In genomic region chr11:5491912-5492311, GRCm38 (mm10) we compare ENCODE assay signal across 25 mouse cellular contexts. TPM values are rescaled to one million over a fixed set of nuclear protein-coding genes. Genes with fewer than 3 reads are reported as not detected.
DNase-seq lines count a peak whose midpoint lies in the region; ATAC-seq and TF ChIP-seq lines count a peak whose summit lies in the region.
"Had no signal": no experiment of that assay in that cellular context is flagged by ENCODE, and none has a peak within 500 bp of the region (broad histone marks: within the 10 kb centered on the region; RNA-seq: fewer than 3 reads in every experiment).

No protein-coding gene starts in this region.

- no peak overlapping the region for H3K4me3 ChIP-seq in liver, embryonic 15.5 days (replicated peaks)
- no peak overlapping the region for H3K4me3 ChIP-seq in liver, embryonic 11.5 days (ENCODE audit: low read depth, low read length)
- H3K4me3 ChIP-seq in stomach, embryonic 15.5 days (replicated peaks) = no peak overlapping the region
- no peak overlapping the region for H3K4me3 ChIP-seq in stomach, postnatal 0 days (ENCODE audit: low read depth, low read length)
- no peak overlapping the region for H3K4me3 ChIP-seq in lung, postnatal 0 days (ENCODE audit: low read depth, low read length)
- H3K4me3 ChIP-seq in forebrain, postnatal 0 days (ENCODE audit: low read depth, low read length) = no peak overlapping the region
- H3K4me3 ChIP-seq: embryonic facial prominence, embryonic 10.5 days; embryonic facial prominence, embryonic 13.5 days; erythroblast, embryonic 14.5 days; forebrain, embryonic 13.5 days; gastrocnemius, adult 2 months; hindbrain, embryonic 12.5 days; hindbrain, embryonic 15.5 days had no signal

- TF ChIP-seq CTCF in stomach, postnatal 0 days (IDR thresholded peaks at IDR 0.05; ENCODE audit: low read depth) = no peak
- TF ChIP-seq CTCF in lung, postnatal 0 days (IDR thresholded peaks at IDR 0.05) = no peak
- no peak for TF ChIP-seq CTCF in forebrain, postnatal 0 days (IDR thresholded peaks at IDR 0.05; ENCODE audit: low read depth)

- no peaks in the 10 kb centered on the region for H3K27me3 ChIP-seq in liver, embryonic 15.5 days
- no peaks in the 10 kb centered on the region for H3K27me3 ChIP-seq in liver, embryonic 11.5 days (replicated peaks; ENCODE audit: control insufficient read depth, insufficient read depth, low read length)
- H3K27me3 ChIP-seq in stomach, embryonic 15.5 days (replicated peaks) = no peaks in the 10 kb centered on the region
- H3K27me3 ChIP-seq in stomach, postnatal 0 days (ENCODE audit: control insufficient read depth, insufficient read depth, low read length) = no peaks in the 10 kb centered on the region
- H3K27me3 ChIP-seq in lung, postnatal 0 days (replicated peaks; ENCODE audit: insufficient read depth, low read length) = no peaks in the 10 kb centered on the region
- H3K27me3 ChIP-seq in forebrain, postnatal 0 days (ENCODE audit: insufficient read depth, low read length) = no peaks in the 10 kb centered on the region
- H3K27me3 ChIP-seq: embryonic facial prominence, embryonic 13.5 days; forebrain, embryonic 13.5 days; hindbrain, embryonic 12.5 days; hindbrain, embryonic 15.5 days had no signal

- no peaks in the 10 kb centered on the region for H3K9me3 ChIP-seq in liver, embryonic 15.5 days (replicated peaks)
- H3K9me3 ChIP-seq in liver, embryonic 11.5 days (ENCODE audit: control insufficient read depth, low read length) = no peaks in the 10 kb centered on the region
- no peaks in the 10 kb centered on the region for H3K9me3 ChIP-seq in stomach, embryonic 15.5 days
- no peaks in the 10 kb centered on the region for H3K9me3 ChIP-seq in stomach, postnatal 0 days (ENCODE audit: control insufficient read depth, low read length)
- H3K9me3 ChIP-seq in lung, postnatal 0 days (ENCODE audit: low read length) = no peaks in the 10 kb centered on the region
- no peaks in the 10 kb centered on the region for H3K9me3 ChIP-seq in forebrain, postnatal 0 days (ENCODE audit: low read length)
- H3K9me3 ChIP-seq: embryonic facial prominence, embryonic 10.5 days; embryonic facial prominence, embryonic 13.5 days; forebrain, embryonic 13.5 days; hindbrain, embryonic 12.5 days; hindbrain, embryonic 15.5 days had no signal

- no peak for ATAC-seq in liver, embryonic 15.5 days (ENCODE audit: insufficient read depth)
- ATAC-seq in liver, embryonic 11.5 days (replicated peaks; ENCODE audit: low FRiP score) = no peak
- 0 out of 2 replicates have a peak, but pooled peaks have one; percentile 45 for ATAC-seq in stomach, embryonic 15.5 days (ENCODE audit: insufficient read depth, low FRiP score, low read depth)
- ATAC-seq in stomach, postnatal 0 days (ENCODE audit: low FRiP score, low TSS enrichment) = peak; percentile 65
- no peak for ATAC-seq in lung, postnatal 0 days
- no peak for ATAC-seq in forebrain, postnatal 0 days
- ATAC-seq: activated CD4-positive, CD25-positive, alpha-beta regulatory T cell, adult 4 months; CD4-positive, CD25-positive, alpha-beta regulatory T cell, adult 4 months; forebrain, embryonic 13.5 days; forebrain, embryonic 16.5 days had no signal

- WGBS in liver, embryonic 15.5 days (ENCODE audit: insufficient replicate concordance) = 46% methylated on average over 7 of the region's 7 CpGs
- WGBS in liver, embryonic 11.5 days = 53% methylated on average over 7 of the region's 7 CpGs
- WGBS in stomach, embryonic 15.5 days = 27% methylated on average over 7 of the region's 7 CpGs
- WGBS in stomach, postnatal 0 days = 25% methylated on average over 7 of the region's 7 CpGs
- WGBS in lung, postnatal 0 days = 21% methylated on average over 7 of the region's 7 CpGs
- WGBS in forebrain, postnatal 0 days = 77% methylated on average over 7 of the region's 7 CpGs

- H3K36me3 ChIP-seq in liver, embryonic 15.5 days (replicated peaks) = no peaks in the 10 kb centered on the region
- no peaks in the 10 kb centered on the region for H3K36me3 ChIP-seq in liver, embryonic 11.5 days (ENCODE audit: control insufficient read depth, insufficient read depth, low read length)
- no peaks in the 10 kb centered on the region for H3K36me3 ChIP-seq in stomach, embryonic 15.5 days
- H3K36me3 ChIP-seq in stomach, postnatal 0 days (ENCODE audit: control insufficient read depth, insufficient read depth, low read length) = no peaks in the 10 kb centered on the region
- H3K36me3 ChIP-seq in lung, postnatal 0 days (ENCODE audit: insufficient read depth, low read length) = no peaks in the 10 kb centered on the region
- no peaks in the 10 kb centered on the region for H3K36me3 ChIP-seq in forebrain, postnatal 0 days (ENCODE audit: insufficient read depth)
- H3K36me3 ChIP-seq: embryonic facial prominence, embryonic 10.5 days; embryonic facial prominence, embryonic 13.5 days; hindbrain, embryonic 12.5 days; hindbrain, embryonic 15.5 days had no signal

- TF ChIP-seq EP300 in stomach, postnatal 0 days (optimal IDR thresholded peaks at IDR 0.05) = no peak
- no peak for TF ChIP-seq EP300 in lung, postnatal 0 days (IDR thresholded peaks at IDR 0.05)

- H3K4me2 ChIP-seq in liver, embryonic 15.5 days = no peak overlapping the region
- no peak overlapping the region for H3K4me2 ChIP-seq in liver, embryonic 11.5 days
- H3K4me2 ChIP-seq in stomach, embryonic 15.5 days = no peak overlapping the region
- no peak overlapping the region for H3K4me2 ChIP-seq in stomach, postnatal 0 days (replicated peaks; ENCODE audit: low read depth)
- H3K4me2 ChIP-seq in lung, postnatal 0 days (replicated peaks; ENCODE audit: low read depth, low read length) = no peak overlapping the region
- no peak overlapping the region for H3K4me2 ChIP-seq in forebrain, postnatal 0 days (ENCODE audit: low read depth)
- H3K4me2 ChIP-seq: embryonic facial prominence, embryonic 13.5 days; forebrain, embryonic 13.5 days; heart, embryonic 11.5 days; hindbrain, embryonic 12.5 days; hindbrain, embryonic 15.5 days had no signal

- peaks cover 13% of the 10 kb centered on the region; the same call in 1 of the 2 replicates for H3K4me1 ChIP-seq in liver, embryonic 15.5 days (replicated peaks)
- H3K4me1 ChIP-seq in liver, embryonic 11.5 days (replicated peaks; ENCODE audit: control insufficient read depth, insufficient read depth, low read length) = no peaks in the 10 kb centered on the region
- no peaks in the 10 kb centered on the region for H3K4me1 ChIP-seq in stomach, embryonic 15.5 days
- H3K4me1 ChIP-seq in stomach, postnatal 0 days (replicated peaks; ENCODE audit: control insufficient read depth, insufficient read depth) = no peaks in the 10 kb centered on the region
- H3K4me1 ChIP-seq in lung, postnatal 0 days (ENCODE audit: insufficient read depth, low read depth, low read length) = no peaks in the 10 kb centered on the region
- no peaks in the 10 kb centered on the region for H3K4me1 ChIP-seq in forebrain, postnatal 0 days (ENCODE audit: insufficient read depth)
- H3K4me1 ChIP-seq: embryonic facial prominence, embryonic 13.5 days; forebrain, embryonic 13.5 days; hindbrain, embryonic 12.5 days; hindbrain, embryonic 15.5 days had no signal

- peak overlapping the region; percentile 48; the same call in 1 of the 2 replicates for H3K27ac ChIP-seq in liver, embryonic 15.5 days (replicated peaks)
- no peak overlapping the region for H3K27ac ChIP-seq in liver, embryonic 11.5 days (ENCODE audit: low read depth, low read length)
- H3K27ac ChIP-seq in stomach, embryonic 15.5 days = peak overlapping the region; percentile 67; the same call in 1 of the 2 replicates
- H3K27ac ChIP-seq in stomach, postnatal 0 days (replicated peaks) = peak overlapping the region; percentile 70; the same call in 1 of the 2 replicates
- no peak overlapping the region for H3K27ac ChIP-seq in lung, postnatal 0 days (ENCODE audit: low read length)
- H3K27ac ChIP-seq in forebrain, postnatal 0 days (ENCODE audit: low read depth, low read length) = no peak overlapping the region
- H3K27ac ChIP-seq: embryonic facial prominence, embryonic 10.5 days; embryonic facial prominence, embryonic 13.5 days; forebrain, embryonic 13.5 days; gastrocnemius, adult 2 months; hindbrain, embryonic 12.5 days; hindbrain, embryonic 15.5 days had no signal

- no peak for DNase-seq in liver, embryonic 11.5 days (ENCODE audit: low spot score)
- peak; percentile 67 for DNase-seq in stomach, postnatal 0 days (ENCODE audit: low spot score)
- DNase-seq in lung, postnatal 0 days (ENCODE audit: low spot score) = no peak
- no peak for DNase-seq in forebrain, postnatal 0 days
- DNase-seq: adrenal gland, adult 8-10 months; adrenal gland, postnatal 25 days; cerebellum, adult 11-12 months; cerebellum, adult 8-10 months; cerebellum, postnatal 10 days; cerebellum, postnatal 36 days; embryo, embryonic 11 days; gastrocnemius, adult 2 months; gastrocnemius, postnatal 14 days had no signal

- H3K9ac ChIP-seq in liver, embryonic 15.5 days = no peak overlapping the region
- H3K9ac ChIP-seq in liver, embryonic 11.5 days (ENCODE audit: low read depth, low read length) = no peak overlapping the region
- no peak overlapping the region for H3K9ac ChIP-seq in stomach, embryonic 15.5 days
- no peak overlapping the region for H3K9ac ChIP-seq in stomach, postnatal 0 days (ENCODE audit: low read length)
- H3K9ac ChIP-seq in lung, postnatal 0 days (replicated peaks; ENCODE audit: low read depth) = no peak overlapping the region
- no peak overlapping the region for H3K9ac ChIP-seq in forebrain, postnatal 0 days
- H3K9ac ChIP-seq: embryonic facial prominence, embryonic 13.5 days; forebrain, embryonic 13.5 days; hindbrain, embryonic 12.5 days; hindbrain, embryonic 15.5 days had no signal

RNA-seq across cellular contexts. Expression of gene Xbp1, which starts 28.5 kb away (rescaled TPM):
- 109 and 117 TPM in 2 replicates for polyA plus RNA-seq in liver, embryonic 15.5 days (2015; fragmentation: Nextera tagmentation; extraction: Ambion mirVana)
- polyA plus RNA-seq in liver, embryonic 11.5 days (2014; fragmentation: Nextera tagmentation; extraction: Ambion mirVana) = 149 TPM in 2 replicates
- polyA plus RNA-seq in stomach, embryonic 15.5 days (2015; fragmentation: Nextera tagmentation; extraction: Ambion mirVana) = 289 and 305 TPM in 2 replicates
- polyA plus RNA-seq in stomach, postnatal 0 days (2015; fragmentation: Nextera tagmentation; extraction: Ambion mirVana) = 221 and 223 TPM in 2 replicates
- polyA plus RNA-seq in lung, postnatal 0 days (2015; fragmentation: Nextera tagmentation; extraction: Ambion mirVana) = 211 and 242 TPM in 2 replicates
- 120 and 140 TPM in 2 replicates for total RNA-seq in forebrain, postnatal 0 days (2014; rRNA removed)
- 100 and 107 TPM in 2 replicates for polyA plus RNA-seq in forebrain, postnatal 0 days (2015; fragmentation: Nextera tagmentation; extraction: Ambion mirVana)

RNA-seq across cellular contexts. Expression of gene Znrf3, which starts 47.3 kb away (rescaled TPM):
- polyA plus RNA-seq in liver, embryonic 15.5 days (2015; fragmentation: Nextera tagmentation; extraction: Ambion mirVana) = 2.8 and 3.0 TPM in 2 replicates
- 9.0 and 9.1 TPM in 2 replicates for polyA plus RNA-seq in liver, embryonic 11.5 days (2014; fragmentation: Nextera tagmentation; extraction: Ambion mirVana)
- polyA plus RNA-seq in stomach, embryonic 15.5 days (2015; fragmentation: Nextera tagmentation; extraction: Ambion mirVana) = 12.9 and 13.4 TPM in 2 replicates
- polyA plus RNA-seq in stomach, postnatal 0 days (2015; fragmentation: Nextera tagmentation; extraction: Ambion mirVana) = 8.9 and 9.3 TPM in 2 replicates
- 15.4 and 16.3 TPM in 2 replicates for polyA plus RNA-seq in lung, postnatal 0 days (2015; fragmentation: Nextera tagmentation; extraction: Ambion mirVana)
- total RNA-seq in forebrain, postnatal 0 days (2014; rRNA removed) = 7.5 and 9.1 TPM in 2 replicates
- 4.6 and 8.3 TPM in 2 replicates for polyA plus RNA-seq in forebrain, postnatal 0 days (2015; fragmentation: Nextera tagmentation; extraction: Ambion mirVana)

RNA-seq across cellular contexts. Expression of gene Ccdc117, which starts 50.1 kb away (rescaled TPM):
- polyA plus RNA-seq in liver, embryonic 15.5 days (2015; fragmentation: Nextera tagmentation; extraction: Ambion mirVana) = 8.1 and 8.8 TPM in 2 replicates
- 22.3 and 24.6 TPM in 2 replicates for polyA plus RNA-seq in liver, embryonic 11.5 days (2014; fragmentation: Nextera tagmentation; extraction: Ambion mirVana)
- polyA plus RNA-seq in stomach, embryonic 15.5 days (2015; fragmentation: Nextera tagmentation; extraction: Ambion mirVana) = 17.1 and 18.8 TPM in 2 replicates
- 8.7 and 9.2 TPM in 2 replicates for polyA plus RNA-seq in stomach, postnatal 0 days (2015; fragmentation: Nextera tagmentation; extraction: Ambion mirVana)
- 13.4 and 13.9 TPM in 2 replicates for polyA plus RNA-seq in lung, postnatal 0 days (2015; fragmentation: Nextera tagmentation; extraction: Ambion mirVana)
- total RNA-seq in forebrain, postnatal 0 days (2014; rRNA removed) = 14.4 and 14.7 TPM in 2 replicates
- polyA plus RNA-seq in forebrain, postnatal 0 days (2015; fragmentation: Nextera tagmentation; extraction: Ambion mirVana) = 6.6 and 7.0 TPM in 2 replicates

Comparison
In these comparisons a context has a peak if more than half of its experiments do, and no peak if none do; other contexts are left out.
1. H3K27ac ChIP-seq: peak in liver, embryonic 15.5 days (single experiment), stomach, embryonic 15.5 days (single experiment) and stomach, postnatal 0 days (single experiment); none in liver, embryonic 11.5 days (single experiment), lung, postnatal 0 days (single experiment) and forebrain, postnatal 0 days (single experiment).
2. ATAC-seq: peak in stomach, embryonic 15.5 days (single experiment) and stomach, postnatal 0 days (single experiment); none in liver, embryonic 15.5 days (single experiment), liver, embryonic 11.5 days (single experiment), lung, postnatal 0 days (single experiment) and forebrain, postnatal 0 days (single experiment).